Mouse (Mus musculus): ENCODE results near the gene Chchd6. TPM values are rescaled to one million over a fixed set of nuclear protein-coding genes. Genes with fewer than 3 reads are reported as not detected.

Chchd6 gene
- polyA plus RNA-seq, 1 experiment from 2014 or later, result 8.8 TPM

GRCm38 (mm10) chr6:89549157-89549556 is 46.3 kb downstream of the Chchd6 start:
- TF ChIP-seq EP300 (IDR thresholded peaks at IDR 0.05; ENCODE audit: low read depth) (no peak), CTCF (IDR thresholded peaks at IDR 0.05; ENCODE audit: low read depth) (no peak)
- 65% methylated on average over 3 of the region's 3 CpGs for WGBS (ENCODE audit: insufficient replicate concordance)

GRCm38 (mm10) chr6:89547951-89548350 is 47.5 kb downstream of the Chchd6 start:
- Histone ChIP-seq H3K9ac (replicated peaks) (no peak overlapping the region), H3K36me3 (replicated peaks; ENCODE audit: insufficient read depth, low read length) (no peaks in the 10 kb centered on the region), H3K4me2 (ENCODE audit: low read depth, low read length) (no peak overlapping the region), H3K27ac (ENCODE audit: low read depth) (no peak overlapping the region), H3K4me3 (ENCODE audit: low read depth, low read length) (no peak overlapping the region), H3K4me1 (ENCODE audit: insufficient read depth) (no peaks in the 10 kb centered on the region), H3K27me3 (ENCODE audit: insufficient read depth, low read length) (no peaks in the 10 kb centered on the region), H3K9me3 (ENCODE audit: low read length) (no peaks in the 10 kb centered on the region)
- TF ChIP-seq CTCF (IDR thresholded peaks at IDR 0.05; ENCODE audit: low read depth), result no peak
- TF ChIP-seq EP300 (IDR thresholded peaks at IDR 0.05; ENCODE audit: low read depth), result no peak
- ATAC-seq (no peak), DNase-seq (no peak)
- 71% methylated on average over 3 of the region's 3 CpGs for WGBS (ENCODE audit: insufficient replicate concordance)

More at GRCm38 (mm10) chr6:89549157-89549556, 46.3 kb downstream of the Chchd6 start:
- no peak overlapping the region for H3K27ac ChIP-seq (ENCODE audit: low read depth)
- H3K4me1 ChIP-seq (ENCODE audit: insufficient read depth), result no peaks in the 10 kb centered on the region
- H3K36me3 ChIP-seq (replicated peaks; ENCODE audit: insufficient read depth, low read length), result no peaks in the 10 kb centered on the region
- H3K9me3 ChIP-seq (ENCODE audit: low read length), result no peaks in the 10 kb centered on the region
- H3K9ac ChIP-seq (replicated peaks), result no peak overlapping the region
- no peak overlapping the region for H3K4me3 ChIP-seq (ENCODE audit: low read depth, low read length)
- ATAC-seq (no peak), DNase-seq (no peak)
- no peaks in the 10 kb centered on the region for H3K27me3 ChIP-seq (ENCODE audit: insufficient read depth, low read length)
- H3K4me2 ChIP-seq (ENCODE audit: low read depth, low read length), result no peak overlapping the region

- TF ChIP-seq CTCF (IDR thresholded peaks at IDR 0.05; ENCODE audit: low read depth), result no peak
- DNase-seq (no peak), ATAC-seq (no peak)
- H3K9me3 ChIP-seq (ENCODE audit: low read length), result no peaks in the 10 kb centered on the region
- no peaks in the 10 kb centered on the region for H3K4me1 ChIP-seq (ENCODE audit: insufficient read depth)
- H3K27ac ChIP-seq (ENCODE audit: low read depth), result no peak overlapping the region
- no peaks in the 10 kb centered on the region for H3K36me3 ChIP-seq (replicated peaks; ENCODE audit: insufficient read depth, low read length)
- no peak overlapping the region for H3K9ac ChIP-seq (replicated peaks)
- no peak overlapping the region for H3K4me3 ChIP-seq (ENCODE audit: low read depth, low read length)
- H3K4me2 ChIP-seq (ENCODE audit: low read depth, low read length), result no peak overlapping the region
- WGBS (ENCODE audit: insufficient replicate concordance), result 48% methylated on average over 1 of the region's 1 CpGs
- H3K27me3 ChIP-seq (ENCODE audit: insufficient read depth, low read length), result no peaks in the 10 kb centered on the region
These were observed 57.2 kb downstream of the Chchd6 start for GRCm38 (mm10) chr6:89538102-89538751.

- Histone ChIP-seq H3K36me3 (replicated peaks; ENCODE audit: insufficient read depth, low read length) (no peaks in the 10 kb centered on the region), H3K4me1 (ENCODE audit: insufficient read depth) (no peaks in the 10 kb centered on the region), H3K9me3 (ENCODE audit: low read length) (no peaks in the 10 kb centered on the region), H3K27me3 (ENCODE audit: insufficient read depth, low read length) (no peaks in the 10 kb centered on the region), H3K4me2 (ENCODE audit: low read depth, low read length) (no peak overlapping the region), H3K27ac (ENCODE audit: low read depth) (no peak overlapping the region), H3K4me3 (ENCODE audit: low read depth, low read length) (no peak overlapping the region), H3K9ac (replicated peaks) (no peak overlapping the region)
- TF ChIP-seq EP300 (IDR thresholded peaks at IDR 0.05; ENCODE audit: low read depth) (no peak), CTCF (IDR thresholded peaks at IDR 0.05; ENCODE audit: low read depth) (no peak)
- DNase-seq (no peak), ATAC-seq (no peak)
- 45% methylated on average over 1 of the region's 1 CpGs for WGBS (ENCODE audit: insufficient replicate concordance)
These were observed 59.7 kb downstream of the Chchd6 start for GRCm38 (mm10) chr6:89535626-89536225.

GRCm38 (mm10) chr6:89524766-89525165 is 70.7 kb downstream of the Chchd6 start:
- Histone ChIP-seq H3K4me1 (ENCODE audit: insufficient read depth) (no peaks in the 10 kb centered on the region), H3K27me3 (ENCODE audit: insufficient read depth, low read length) (no peaks in the 10 kb centered on the region), H3K4me3 (ENCODE audit: low read depth, low read length) (no peak overlapping the region), H3K9ac (replicated peaks) (no peak overlapping the region), H3K4me2 (ENCODE audit: low read depth, low read length) (no peak overlapping the region), H3K27ac (ENCODE audit: low read depth) (no peak overlapping the region), H3K36me3 (replicated peaks; ENCODE audit: insufficient read depth, low read length) (no peaks in the 10 kb centered on the region), H3K9me3 (ENCODE audit: low read length) (no peaks in the 10 kb centered on the region)
- no peak for ATAC-seq
- no peak for TF ChIP-seq CTCF (IDR thresholded peaks at IDR 0.05; ENCODE audit: low read depth)
- no peak for TF ChIP-seq EP300 (IDR thresholded peaks at IDR 0.05; ENCODE audit: low read depth)
- 92% methylated on average over 2 of the region's 2 CpGs for WGBS (ENCODE audit: insufficient replicate concordance)
- no peak for DNase-seq

GRCm38 (mm10) chr6:89510154-89510553 is 85.3 kb downstream of the Chchd6 start:
- Histone ChIP-seq H3K27ac (ENCODE audit: low read depth) (no peak overlapping the region), H3K4me3 (ENCODE audit: low read depth, low read length) (no peak overlapping the region), H3K27me3 (ENCODE audit: insufficient read depth, low read length) (no peaks in the 10 kb centered on the region), H3K36me3 (replicated peaks; ENCODE audit: insufficient read depth, low read length) (no peaks in the 10 kb centered on the region), H3K9ac (replicated peaks) (no peak overlapping the region), H3K4me2 (ENCODE audit: low read depth, low read length) (no peak overlapping the region), H3K4me1 (ENCODE audit: insufficient read depth) (no peaks in the 10 kb centered on the region), H3K9me3 (ENCODE audit: low read length) (no peaks in the 10 kb centered on the region)
- DNase-seq (no peak), ATAC-seq (no peak)
- TF ChIP-seq EP300 (IDR thresholded peaks at IDR 0.05; ENCODE audit: low read depth) (no peak), CTCF (IDR thresholded peaks at IDR 0.05; ENCODE audit: low read depth) (no peak)

Data from liver, postnatal 0 days (tissue).